Mouse (Mus musculus) testis, adult 2 months (tissue): Measurements from ENCODE around the gene Tmem259. TPM values are rescaled to one million over a fixed set of nuclear protein-coding genes. Genes with fewer than 3 reads are reported as not detected.

Experiments used
- H3K27ac ChIP-seq: fragments of 200-500 bp; 2 replicates; pipeline ENCODE4 v1.5.1; 2012; ENCODE audit warnings: low read depth, low read length; ENCODE audit not compliant: control insufficient read depth, insufficient read depth
- H3K27me3 ChIP-seq: fragments of 200-500 bp; 2 replicates; pipeline ENCODE4 v1.6.1; 2012; ENCODE audit warnings: mild to moderate bottlenecking, low read length, moderate library complexity; ENCODE audit not compliant: control insufficient read depth, insufficient read depth
- H3K36me3 ChIP-seq: fragments of 200-500 bp; 2 replicates; pipeline ENCODE4 v1.6.1; 2012; ENCODE audit warnings: mild to moderate bottlenecking, low read length; ENCODE audit not compliant: control insufficient read depth, insufficient read depth
- H3K4me1 ChIP-seq: fragments of 200-500 bp; 2 replicates; pipeline ENCODE4 v1.6.1; 2012; ENCODE audit warnings: low read length; ENCODE audit not compliant: control insufficient read depth, insufficient read depth
- H3K4me3 ChIP-seq: fragments of 200-500 bp; 2 replicates; pipeline ENCODE4 v1.5.1; 2012; ENCODE audit warnings: low read depth, mild to moderate bottlenecking, low read length, moderate library complexity, mixed read lengths; ENCODE audit not compliant: control insufficient read depth
- CTCF ChIP-seq: fragments of 200-500 bp; IDR thresholded peaks from 2 replicates; pipeline ENCODE4 v1.5.1; 2012; ENCODE audit warnings: low read depth, mild to moderate bottlenecking, inconsistent platforms, low read length, moderate library complexity; ENCODE audit not compliant: control insufficient read depth, insufficient read depth, insufficient replicate concordance
- POLR2A ChIP-seq: fragments of 200-500 bp; IDR thresholded peaks from 2 replicates; pipeline ENCODE4 v1.6.1; 2012; ENCODE audit warnings: low read depth, mild to moderate bottlenecking, inconsistent platforms, low read length, moderate library complexity; ENCODE audit not compliant: control insufficient read depth
- polyA plus RNA-seq: library from polyadenylated mRNA; depleted of rRNA; stranded (reverse); fragments of >200 nt; gene quantifications from 2 replicates; pipeline ENCODE4 v1.2.3, GENCODE M21; 2012

The Tmem259 gene
- polyA plus RNA-seq, 1 experiment: 202 TPM

- H3K27me3 ChIP-seq: no peaks in the 10 kb centered on the region
- no peaks in the 10 kb centered on the region for H3K4me1 ChIP-seq
- TF ChIP-seq POLR2A: no peak
- no peak for TF ChIP-seq CTCF
- H3K36me3 ChIP-seq: no peaks in the 10 kb centered on the region
- no peak overlapping the region for H3K4me3 ChIP-seq
- H3K27ac ChIP-seq: no peak overlapping the region
Observed at GRCm38 (mm10) chr10:79946752-79947322, 37.3 kb downstream of the Tmem259 start.

- no peaks in the 10 kb centered on the region for H3K27me3 ChIP-seq
- H3K4me1 ChIP-seq: no peaks in the 10 kb centered on the region
- TF ChIP-seq POLR2A (no peak), CTCF (no peak)
- H3K4me3 ChIP-seq: no peak overlapping the region
- H3K36me3 ChIP-seq: no peaks in the 10 kb centered on the region
- H3K27ac ChIP-seq: no peak overlapping the region
Observed at GRCm38 (mm10) chr10:79945507-79946234, 38.5 kb downstream of the Tmem259 start.

- Histone ChIP-seq H3K27me3 (no peaks in the 10 kb centered on the region), H3K4me1 (no peaks in the 10 kb centered on the region), H3K36me3 (no peaks in the 10 kb centered on the region), H3K27ac (no peak overlapping the region), H3K4me3 (no peak overlapping the region)
- TF ChIP-seq POLR2A (no peak), CTCF (no peak)
Observed at GRCm38 (mm10) chr10:79943471-79943901, 40.6 kb downstream of the Tmem259 start.

- no peak overlapping the region for H3K4me3 ChIP-seq
- no peaks in the 10 kb centered on the region for H3K36me3 ChIP-seq
- H3K27me3 ChIP-seq: no peaks in the 10 kb centered on the region
- TF ChIP-seq CTCF (no peak), POLR2A (no peak)
- H3K27ac ChIP-seq: no peak overlapping the region
- H3K4me1 ChIP-seq: no peaks in the 10 kb centered on the region
Observed at GRCm38 (mm10) chr10:79942988-79943387, 41.1 kb downstream of the Tmem259 start.

GRCm38 (mm10) chr10:79940749-79941148 is 43.4 kb downstream of the Tmem259 start:
- Histone ChIP-seq H3K36me3 (no peaks in the 10 kb centered on the region), H3K27ac (no peak overlapping the region), H3K4me3 (no peak overlapping the region), H3K27me3 (no peaks in the 10 kb centered on the region), H3K4me1 (peaks cover 8% of the 10 kb centered on the region)
- TF ChIP-seq POLR2A (no peak), CTCF (no peak)

- H3K27me3 ChIP-seq: no peaks in the 10 kb centered on the region
- TF ChIP-seq POLR2A (no peak), CTCF (no peak)
- H3K36me3 ChIP-seq: no peaks in the 10 kb centered on the region
- H3K27ac ChIP-seq: no peak overlapping the region
- H3K4me1 ChIP-seq: peaks cover 23% of the 10 kb centered on the region
- H3K4me3 ChIP-seq: no peak overlapping the region
Observed at GRCm38 (mm10) chr10:79937775-79938526, 46.2 kb downstream of the Tmem259 start.

GRCm38 (mm10) chr10:79936911-79937441 is 47.2 kb downstream of the Tmem259 start:
- Histone ChIP-seq H3K36me3 (no peaks in the 10 kb centered on the region), H3K27me3 (no peaks in the 10 kb centered on the region), H3K27ac (no peak overlapping the region), H3K4me1 (peaks cover 29% of the 10 kb centered on the region), H3K4me3 (no peak overlapping the region)
- TF ChIP-seq CTCF: no peak
